Mouse (Mus musculus) cerebellum, postnatal 10 days (tissue): ENCODE measurements at regions not wholly inside any gene's neighbourhood (a gene's known extent, or its start where the extent isn't known, plus 50 kb on each side); places are given as distances from the start of the nearest gene placed in this dataset.
A peak's percentile ranks its signal among the peaks of the same experiment; 100 is the strongest.
"Not testable (repeated sequence)": the region's sequence is repeated elsewhere in the genome, so short reads cannot be mapped to it uniquely, and the experiment has no call there.

Experiments
- DNase-seq, 2 experiments: peaks; one replicate each; pipeline ENCODE4 v3.0.0; 2021; ENCODE audit warnings: mixed read lengths in 2 of 2

DNA sequence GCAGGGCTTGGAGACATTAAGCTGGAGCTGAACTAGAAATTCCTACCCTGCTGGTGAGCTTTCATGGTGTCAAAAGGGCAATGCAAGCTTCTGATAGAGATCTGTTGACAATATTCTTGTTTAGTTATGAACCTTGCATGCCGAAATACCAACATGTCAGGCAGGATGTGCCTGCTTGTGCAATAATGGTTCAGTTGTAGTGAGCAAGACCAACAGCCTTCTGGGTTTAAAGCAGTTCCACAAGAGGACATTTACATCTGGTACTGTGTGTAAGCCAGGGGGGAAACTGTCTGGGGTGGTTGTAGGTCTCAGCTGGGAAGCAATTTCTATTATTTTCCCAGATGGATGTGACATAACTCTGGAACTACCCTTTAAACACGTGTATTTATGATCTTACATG lies 987.6 kb upstream of the Gm38303 start:
- no peak for DNase-seq

DNA sequence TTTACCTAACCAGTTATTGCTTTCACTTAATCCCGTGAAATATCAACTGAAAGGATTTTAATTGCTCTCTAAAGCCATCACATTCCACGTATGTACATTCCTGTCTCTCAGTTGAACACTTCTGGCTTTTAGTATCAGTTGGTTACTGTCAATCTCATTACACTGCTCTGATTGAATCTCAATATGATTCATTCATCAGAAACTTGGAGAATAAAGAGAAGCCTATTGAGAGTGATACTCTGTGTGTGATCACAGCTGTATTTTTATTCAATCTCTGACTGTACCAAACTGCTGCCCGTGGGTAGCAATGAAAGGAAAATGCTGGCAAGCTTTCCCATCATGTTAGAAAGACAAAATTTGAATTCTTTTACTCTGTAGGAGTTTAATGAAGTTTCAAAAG lies 957.5 kb upstream of the Gm38303 start:
- DNase-seq: no peak

DNA sequence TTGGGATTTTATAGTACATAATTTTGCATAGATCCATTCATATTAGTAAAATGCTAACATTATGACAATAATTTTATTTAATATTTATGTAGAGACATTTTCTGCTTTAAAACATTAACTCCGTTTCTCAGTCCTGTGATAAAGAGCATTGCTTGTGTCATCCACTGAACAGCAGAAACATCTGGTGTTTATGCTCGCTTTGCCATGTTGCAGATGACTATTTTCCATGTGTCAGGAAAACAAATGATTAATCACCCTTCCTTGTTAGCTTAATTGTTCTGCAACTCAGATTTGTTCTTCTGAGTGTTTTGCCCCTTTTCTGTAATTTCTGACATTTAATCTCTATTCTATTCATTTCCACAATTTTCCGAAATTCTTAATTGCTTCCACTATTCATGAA lies 925.6 kb upstream of the Gm38303 start:
- no peak for DNase-seq

DNA sequence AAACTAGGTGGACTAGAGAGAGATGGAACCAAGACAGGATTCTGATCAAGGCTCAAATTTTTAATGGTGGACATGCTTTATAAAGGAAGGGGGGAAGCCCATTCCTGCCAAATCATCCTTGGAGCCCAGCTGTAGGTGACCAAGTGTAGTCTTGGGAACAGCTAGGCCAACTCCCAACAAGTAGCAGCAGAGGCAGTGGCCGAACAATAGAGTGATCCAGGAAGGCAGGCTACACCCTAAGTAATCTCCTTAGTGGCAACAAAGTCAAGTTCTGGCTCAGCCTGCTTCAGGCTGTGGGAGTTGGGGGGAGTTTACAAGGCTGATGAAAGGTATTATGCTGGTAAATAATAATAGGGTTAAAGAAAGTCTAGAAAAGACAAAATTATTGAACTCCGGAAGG lies 878.5 kb upstream of the Gm38303 start:
- DNase-seq: no peak

DNA sequence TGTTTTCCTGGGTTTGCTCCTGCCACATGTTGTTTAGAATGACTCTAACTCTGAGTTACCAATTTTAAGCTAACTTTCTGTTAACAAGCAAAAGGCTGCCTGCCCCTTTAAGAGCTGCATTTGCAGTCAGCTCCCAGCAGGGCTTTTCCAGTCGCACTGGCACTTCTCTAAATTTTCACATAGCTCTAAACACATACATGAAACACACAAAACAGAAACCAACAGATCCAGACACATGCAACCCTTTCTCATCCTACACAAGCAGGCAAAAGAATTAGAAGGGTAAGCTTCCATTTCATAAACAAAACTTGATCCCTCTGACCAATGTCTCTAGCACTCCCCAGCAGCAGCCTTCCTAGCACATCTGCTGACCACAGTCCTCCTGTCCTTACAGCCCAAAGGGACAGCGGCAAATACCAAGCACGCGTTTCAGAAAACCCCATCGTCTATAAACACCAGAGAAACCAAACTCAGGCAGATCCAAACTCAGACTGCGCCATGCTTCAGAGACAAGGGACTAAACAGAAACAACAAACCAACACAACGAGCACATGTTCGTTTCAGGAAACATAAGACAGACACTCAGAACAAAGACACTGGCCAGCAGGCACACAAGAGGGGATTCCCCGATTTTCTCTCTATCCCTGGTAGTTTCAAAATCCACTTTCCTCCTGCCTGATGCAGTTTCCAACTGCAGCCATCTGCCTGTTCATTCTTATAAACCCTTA lies 877.6 kb upstream of the Gm38303 start:
- not testable (repeated sequence) for DNase-seq

DNA sequence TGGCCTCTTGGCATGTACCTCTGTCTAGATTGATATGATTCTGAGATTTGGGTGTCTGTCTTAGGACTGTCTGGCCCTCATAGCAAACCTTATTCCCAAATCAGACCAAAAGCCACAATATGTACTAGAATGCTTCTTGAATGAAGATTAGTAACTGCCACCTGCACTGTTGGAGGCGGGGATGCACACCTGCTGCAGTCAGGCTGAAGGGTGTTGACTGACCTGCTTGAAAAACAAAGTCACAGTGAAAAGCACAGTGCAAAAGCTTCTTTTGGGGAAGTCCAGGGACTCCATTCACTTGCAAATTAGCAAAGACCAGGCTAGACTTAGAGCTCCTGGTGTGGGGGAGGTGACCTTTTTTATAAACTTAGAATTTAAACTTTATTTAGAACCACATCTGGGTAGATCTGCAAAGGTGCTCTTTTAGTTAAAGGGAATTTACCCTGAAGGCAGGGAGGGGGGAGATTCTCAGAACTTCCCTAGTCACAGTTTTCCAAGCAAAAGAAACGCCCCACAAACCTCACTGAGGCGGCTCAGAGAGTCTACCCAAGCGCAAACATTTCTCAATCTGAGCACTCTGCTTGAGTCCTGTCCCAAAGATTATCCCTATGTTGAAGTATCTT lies 876.9 kb upstream of the Gm38303 start:
- not testable (repeated sequence) for DNase-seq

DNA sequence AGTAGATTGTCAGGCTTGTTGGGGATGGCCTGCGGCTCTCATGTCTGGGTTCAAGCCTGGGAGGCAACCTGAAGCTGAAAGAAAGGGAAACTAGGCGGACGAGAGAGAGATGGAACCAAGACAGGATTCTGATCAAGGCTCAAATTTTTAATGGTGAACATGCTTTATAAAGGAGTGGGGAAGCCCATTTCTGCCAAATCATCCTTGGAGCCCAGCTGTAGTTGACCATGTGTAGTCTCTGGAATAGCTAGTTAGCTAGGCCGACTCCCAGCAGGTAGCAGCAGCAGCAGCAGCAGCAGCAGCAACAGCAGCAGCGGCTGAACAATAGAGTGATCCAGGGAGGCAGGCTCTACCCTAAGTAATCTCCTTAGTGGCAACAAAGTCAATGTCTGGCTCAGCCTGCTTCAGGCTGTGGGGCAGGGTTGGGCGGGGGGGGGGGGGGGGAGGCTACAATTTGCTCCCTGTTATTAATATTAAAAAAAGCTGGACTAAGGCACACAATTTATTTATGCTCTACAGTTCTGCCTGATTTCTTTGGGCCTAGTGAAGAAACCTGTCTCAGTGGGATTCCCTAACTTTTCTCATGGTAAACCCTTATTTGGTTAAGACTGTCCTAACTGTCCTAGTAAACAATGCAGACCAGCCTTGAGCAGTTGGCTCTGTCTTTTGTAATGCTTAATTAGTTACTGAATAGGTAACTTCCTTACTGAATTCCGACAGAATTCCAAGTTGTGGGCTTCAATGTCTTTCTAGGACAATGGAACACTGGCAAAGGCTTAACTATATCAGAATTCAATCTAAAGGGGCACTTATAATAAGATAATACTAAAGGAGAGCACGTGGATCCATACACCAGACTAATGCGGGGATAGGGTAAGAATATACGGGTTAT lies 875.7 kb upstream of the Gm38303 start:
- not testable (repeated sequence) for DNase-seq

DNA sequence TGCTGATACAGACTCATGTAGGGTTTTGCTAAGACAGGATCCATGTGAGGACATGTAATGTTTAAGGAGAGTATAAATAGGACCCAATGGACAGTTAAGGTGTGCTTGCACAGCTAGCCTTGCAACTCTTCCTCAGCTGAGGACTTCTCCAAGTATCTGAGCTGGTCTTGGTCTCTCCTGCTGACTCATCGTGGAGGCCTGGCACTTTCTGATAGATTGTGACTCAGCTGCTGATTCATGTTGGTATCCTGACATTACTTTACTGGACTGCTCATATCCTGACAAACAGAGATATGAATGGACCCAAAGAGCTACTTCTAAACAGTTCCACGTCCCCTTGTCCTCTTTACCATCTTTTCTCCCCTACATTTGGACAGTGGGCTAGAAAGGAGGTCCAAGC lies 838.5 kb upstream of the Gm38303 start:
- no peak for DNase-seq

DNA sequence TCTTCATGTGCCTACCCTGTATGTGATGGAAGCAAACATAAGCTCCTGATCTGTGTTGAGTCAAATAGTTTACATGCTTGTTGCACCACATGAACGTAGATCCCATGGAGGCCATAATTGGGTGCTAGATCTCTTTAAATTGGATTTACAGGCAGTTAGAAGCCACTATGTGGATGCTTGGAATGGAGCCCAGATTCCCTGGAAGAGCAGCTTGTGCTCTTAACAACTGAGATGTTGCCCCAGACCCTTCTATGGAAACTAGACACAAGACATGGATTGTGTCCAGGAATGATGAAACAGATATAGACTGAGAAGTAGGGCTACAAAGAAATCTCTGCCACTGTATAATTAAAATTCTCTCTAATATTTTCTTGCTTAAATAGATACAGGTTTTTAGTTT lies 819.9 kb upstream of the Gm38303 start:
- DNase-seq: peak; percentile 56 to 63
